Mouse (Mus musculus): Measurements from ENCODE around the gene 4933428G20Rik.

4933428G20Rik gene

DNA sequence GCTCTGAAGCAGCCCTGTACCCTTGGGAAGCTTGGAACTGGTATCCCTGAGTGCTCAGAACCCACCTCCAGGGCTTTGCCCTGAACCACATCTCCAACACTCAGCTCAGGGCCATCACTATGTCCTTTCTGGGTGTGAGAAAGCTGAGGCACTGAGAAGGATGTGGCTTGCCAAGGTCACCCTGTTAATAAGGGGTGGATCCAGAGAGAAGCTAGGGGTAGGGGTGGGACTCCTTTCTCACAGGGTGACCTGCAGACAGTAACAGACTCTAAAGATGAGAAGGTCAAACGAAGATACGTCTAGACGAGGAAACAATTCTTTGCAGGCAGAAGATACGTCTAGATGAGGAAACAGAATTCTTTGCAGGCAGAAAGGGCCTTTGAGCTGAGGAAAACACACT lies 2.7 kb upstream of the 4933428G20Rik start:
- DNase-seq = no peak

GRCm38 (mm10) chr11:97502383-97502782 lies 2.2 kb upstream of the 4933428G20Rik start:
- no peak for DNase-seq

GRCm38 (mm10) chr11:97500720-97501448 lies 744 bp upstream of the 4933428G20Rik start:
- DNase-seq = peak; percentile 88

DNA sequence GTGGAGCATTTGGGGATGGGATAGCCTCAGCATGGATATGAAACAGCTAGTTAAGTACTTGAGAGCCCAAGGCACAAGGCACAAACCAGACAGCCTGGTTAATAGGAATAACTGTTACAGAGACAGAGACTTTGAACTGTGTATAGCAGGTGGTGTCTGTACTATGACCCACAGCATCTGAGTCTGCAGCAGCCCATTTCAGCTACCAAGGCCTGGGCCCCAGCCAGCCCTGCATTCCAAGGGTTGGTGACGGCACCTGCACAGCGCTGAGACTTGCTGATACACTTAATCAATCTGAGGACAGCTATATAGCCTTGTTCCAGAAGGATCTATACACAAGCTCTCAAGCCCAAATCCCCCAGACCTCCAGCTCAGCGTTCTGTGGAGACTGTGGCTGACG lies 2.6 kb downstream of the 4933428G20Rik start:
- no peak for DNase-seq

DNA sequence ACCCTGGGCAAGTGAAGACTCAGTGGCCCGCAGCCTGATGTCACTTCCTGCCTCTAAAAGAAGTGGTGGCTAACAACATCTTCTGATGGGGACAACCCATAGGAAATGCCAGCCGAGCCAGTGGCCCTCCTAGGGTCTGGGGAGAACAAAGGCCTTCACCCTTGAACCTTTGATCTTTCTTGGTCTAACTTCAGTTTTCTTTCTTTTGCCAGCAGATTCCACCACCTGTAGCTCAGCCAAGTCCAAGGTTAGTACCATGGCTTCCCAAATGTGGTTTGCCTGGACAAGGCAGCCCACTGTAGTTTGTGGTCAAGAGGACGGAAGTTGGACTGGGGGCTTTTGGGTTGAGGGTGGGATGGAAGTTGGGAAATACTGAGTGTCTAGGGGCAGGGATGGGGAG lies 7.3 kb downstream of the 4933428G20Rik start:
- no peak for DNase-seq

DNA sequence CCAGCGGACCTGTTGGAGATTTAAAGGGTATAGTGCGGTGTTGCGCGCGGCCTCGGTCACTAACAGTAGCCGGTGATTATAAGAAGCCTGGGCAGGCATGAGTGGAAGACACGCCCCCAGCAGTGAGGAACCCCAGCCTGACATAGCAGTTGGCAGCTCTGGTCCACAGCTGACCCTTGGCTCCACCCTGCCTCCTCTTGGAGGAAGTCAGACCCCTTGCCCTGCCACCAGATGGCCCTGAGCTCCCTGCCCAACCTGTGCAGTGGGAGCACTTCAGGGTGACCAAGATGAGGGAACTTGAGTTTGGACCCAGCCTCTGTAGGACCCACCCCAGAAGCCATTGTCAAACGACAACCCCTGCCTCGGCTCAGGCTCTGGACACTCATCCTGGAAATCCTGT lies 8.5 kb downstream of the 4933428G20Rik start:
- no peak for DNase-seq

DNA sequence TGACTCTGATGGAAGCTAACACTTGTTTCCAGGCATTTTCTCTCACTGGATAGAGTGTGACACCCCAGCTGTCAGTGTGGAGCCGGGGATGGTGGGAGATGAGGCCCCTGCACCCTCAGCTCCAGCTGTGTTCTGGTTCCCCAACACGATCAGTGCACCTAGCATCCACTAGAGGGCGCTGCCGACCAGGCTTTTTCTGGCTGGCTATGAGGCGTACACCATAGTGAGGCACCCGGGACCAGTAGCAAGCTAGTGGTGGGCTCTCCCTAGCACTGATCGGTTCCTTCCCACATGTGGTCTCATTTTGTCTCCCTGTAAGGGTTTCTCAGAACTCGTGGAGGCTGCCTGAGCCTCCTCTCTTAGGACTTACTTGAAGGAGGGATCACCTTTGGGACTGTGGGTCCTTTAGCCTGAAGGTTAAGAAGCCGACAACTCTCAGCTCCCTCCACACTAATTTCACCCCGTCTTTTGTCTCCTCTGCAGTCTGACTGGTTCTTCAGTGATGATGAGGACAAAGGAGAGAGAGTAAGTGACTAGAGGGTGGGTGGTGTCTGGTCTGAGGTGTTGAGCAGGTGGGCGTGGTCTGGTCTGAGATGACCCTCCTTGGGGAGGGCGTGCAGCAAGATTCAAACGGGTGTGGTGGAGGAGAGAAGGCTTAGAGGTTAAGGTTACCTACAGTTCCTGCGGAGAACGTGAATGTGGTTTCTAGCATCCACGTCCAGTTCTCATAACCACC lies 10.4 kb downstream of the 4933428G20Rik start:
- DNase-seq = peak; percentile 96

DNA sequence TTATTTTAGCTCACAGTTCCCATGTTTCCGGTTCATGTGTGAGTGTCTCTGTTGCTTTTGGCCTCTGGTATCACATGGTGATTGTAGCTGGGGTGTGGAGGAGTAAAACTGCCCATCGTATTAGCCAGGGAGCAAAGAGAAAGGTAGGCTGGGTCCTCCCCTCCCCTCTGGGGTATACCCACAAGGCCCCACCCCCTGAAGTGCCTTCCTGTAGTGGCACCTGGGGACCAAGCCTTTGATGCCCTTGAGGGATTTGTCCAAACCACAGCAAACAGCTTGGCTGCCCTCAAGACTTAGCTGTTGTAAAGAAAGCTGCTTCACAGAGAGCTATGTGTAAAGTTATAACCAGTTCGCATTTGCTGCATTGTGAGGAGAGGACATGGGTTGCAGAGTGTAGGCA lies 12.5 kb downstream of the 4933428G20Rik start:
- DNase-seq = no peak

DNA sequence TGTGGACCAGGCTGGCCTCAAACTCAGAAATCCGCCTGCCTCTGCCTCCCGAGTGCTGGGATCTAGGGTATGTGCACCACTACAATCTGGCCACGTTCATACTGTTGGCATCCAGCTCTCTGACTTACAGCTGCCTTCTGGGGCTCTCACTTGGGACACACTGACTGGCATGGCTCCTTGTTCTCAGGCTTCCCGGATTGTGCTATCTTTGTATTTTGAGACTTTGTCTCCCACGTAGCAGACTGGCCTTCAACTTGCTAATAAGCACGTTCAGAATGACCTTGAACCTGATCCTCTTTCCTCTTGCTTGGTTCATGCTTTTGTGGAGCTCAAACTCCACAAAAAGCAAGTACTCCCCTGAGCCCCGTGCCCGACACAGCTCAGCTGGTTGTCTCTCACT lies 14.5 kb downstream of the 4933428G20Rik start:
- no peak for DNase-seq

DNA sequence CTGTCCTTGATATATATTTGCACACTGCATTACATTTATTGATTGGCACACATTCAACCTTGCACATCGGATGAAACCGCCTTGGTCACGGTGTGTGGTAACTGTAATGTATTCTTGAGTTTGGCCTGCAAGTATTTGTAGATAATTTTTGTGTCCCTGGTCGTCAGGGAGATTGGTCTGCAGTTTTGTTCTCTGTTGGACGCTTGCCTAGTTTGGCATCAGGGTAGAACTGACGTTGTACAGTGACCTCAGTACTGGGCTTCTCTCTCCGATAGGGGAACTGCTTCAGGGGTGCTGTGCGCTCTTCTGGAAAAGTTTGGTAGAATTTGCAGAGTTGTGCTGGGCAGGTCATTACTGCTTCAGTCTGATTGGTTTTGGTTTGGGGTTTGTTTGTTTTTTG lies 20.3 kb downstream of the 4933428G20Rik start:
- DNase-seq = peak; percentile 92

- DNase-seq = no peak
Measured at GRCm38 (mm10) chr11:97479085-97479484, 21.1 kb downstream of the 4933428G20Rik start.

DNA sequence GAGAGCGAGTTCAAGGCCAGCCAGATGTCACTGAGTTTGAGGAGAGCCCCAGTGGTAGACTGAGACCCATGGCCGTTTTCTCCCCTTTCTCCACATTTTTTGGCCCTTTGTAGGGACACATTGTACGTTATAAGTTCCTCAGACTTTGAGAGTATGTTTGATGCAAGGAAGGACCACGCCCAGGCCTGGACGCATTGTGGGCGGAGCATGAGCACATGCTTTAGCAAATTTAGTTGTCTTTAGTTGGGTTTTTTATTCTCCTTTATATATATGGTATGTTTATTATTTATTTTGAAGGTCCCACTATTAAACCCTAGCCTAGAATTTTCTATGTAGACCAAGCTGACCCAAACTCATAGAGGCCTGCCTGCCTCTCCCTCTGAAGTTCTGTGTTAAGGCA lies 21.8 kb downstream of the 4933428G20Rik start:
- DNase-seq = no peak

GRCm38 (mm10) chr11:97477431-97477830 lies 22.7 kb downstream of the 4933428G20Rik start:
- no peak for DNase-seq

- peak; percentile 90 for DNase-seq
Measured at GRCm38 (mm10) chr11:97476334-97477095, 23.6 kb downstream of the 4933428G20Rik start.

- no peak for DNase-seq
Measured at GRCm38 (mm10) chr11:97471276-97471675, 28.9 kb downstream of the 4933428G20Rik start.

GRCm38 (mm10) chr11:97469828-97470227 lies 30.3 kb downstream of the 4933428G20Rik start:
- DNase-seq = peak; percentile 88

- peak; percentile 96 for DNase-seq
Measured at GRCm38 (mm10) chr11:97468639-97469287, 31.4 kb downstream of the 4933428G20Rik start.

GRCm38 (mm10) chr11:97466444-97467160 lies 33.5 kb downstream of the 4933428G20Rik start:
- peak; percentile 89 for DNase-seq

- no peak for DNase-seq
Measured at GRCm38 (mm10) chr11:97465957-97466356, 34.2 kb downstream of the 4933428G20Rik start.

DNA sequence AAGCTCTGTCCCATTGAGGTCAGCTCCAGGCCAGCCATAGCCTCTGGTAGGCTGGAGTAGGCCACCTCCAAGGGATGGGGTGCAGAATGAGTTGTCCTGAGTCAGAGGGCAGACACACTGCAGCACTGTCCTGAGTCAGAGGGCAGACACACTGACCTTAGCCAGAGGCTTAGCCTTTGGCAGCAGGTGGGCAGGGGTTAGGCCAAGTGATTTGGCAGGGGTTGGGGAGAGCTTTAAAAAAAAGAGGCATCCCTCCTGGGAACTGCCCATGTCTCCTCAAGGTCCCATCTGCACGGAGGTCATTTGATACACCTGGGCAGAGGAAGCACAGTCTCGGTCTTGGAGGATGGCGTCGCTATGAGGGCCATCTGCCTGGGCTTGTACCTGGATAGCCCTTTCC lies 36.1 kb downstream of the 4933428G20Rik start:
- no peak for DNase-seq

GRCm38 (mm10) chr11:97463166-97463565 lies 37.0 kb downstream of the 4933428G20Rik start:
- DNase-seq = peak; percentile 90

DNA sequence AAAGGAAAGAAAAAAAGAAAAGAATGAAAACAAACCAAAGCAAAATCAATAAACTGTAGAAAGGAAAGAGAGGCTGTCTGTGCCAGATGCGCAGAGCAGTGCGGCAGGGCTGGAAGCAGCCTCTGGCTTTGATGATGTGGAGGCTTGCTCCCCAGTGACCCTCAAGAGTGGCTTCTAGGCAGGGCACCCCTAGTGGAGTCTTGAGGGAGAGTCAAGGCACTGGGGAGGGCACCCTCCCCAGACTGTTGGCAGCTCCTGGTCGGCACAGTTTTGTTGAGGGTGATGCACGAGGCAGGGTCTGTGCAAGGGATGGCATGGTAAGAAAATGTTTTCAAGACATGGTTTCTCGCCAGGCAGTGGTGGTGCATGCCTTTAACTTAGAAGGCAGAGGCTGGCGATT lies 37.6 kb downstream of the 4933428G20Rik start:
- DNase-seq = no peak

Data from heart, adult 11 months (tissue).